Mouse (Mus musculus): ENCODE measurements around the gene Ddx23. TPM values are rescaled to one million over a fixed set of nuclear protein-coding genes. Genes with fewer than 3 reads are reported as not detected.

The Ddx23 gene
- polyA plus RNA-seq, 1 experiment from 2014 or later = 27.1 TPM

GRCm38 (mm10) chr15:98676940-98677728 is 14.4 kb upstream of the Ddx23 start, which contains the start of gene Rnd1:
Gene Rnd1 (minus strand): TSS chr15:98677461.
- under 1% methylated on average over 36 of the region's 37 CpGs for WGBS

GRCm38 (mm10) chr15:98676471-98676870 is 13.8 kb upstream of the Ddx23 start:
- Histone ChIP-seq H3K27ac (ENCODE audit: low read depth) (no peak overlapping the region), H3K4me3 (ENCODE audit: low read depth, low read length) (peak overlapping the region; percentile 28), H3K9ac (ENCODE audit: low read length) (no peak overlapping the region), H3K4me2 (ENCODE audit: low read length) (peak overlapping the region; percentile 51), H3K9me3 (ENCODE audit: control insufficient read depth, low read length) (no peaks in the 10 kb centered on the region), H3K36me3 (ENCODE audit: control insufficient read depth, insufficient read depth, low read length) (no peaks in the 10 kb centered on the region), H3K4me1 (replicated peaks; ENCODE audit: control insufficient read depth, insufficient read depth, low read length) (0 out of 2 replicates have a peak, but pooled peaks cover 2% of the 10 kb centered on the region), H3K27me3 (replicated peaks; ENCODE audit: control insufficient read depth, insufficient read depth, low read length) (peaks cover 38% of the 10 kb centered on the region)
- ATAC-seq (replicated peaks; ENCODE audit: low FRiP score, low TSS enrichment, low read depth) (no peak), DNase-seq (ENCODE audit: low spot score) (no peak)
- WGBS = 4% methylated on average over 9 of the region's 9 CpGs

More at GRCm38 (mm10) chr15:98676940-98677728, 14.4 kb upstream of the Ddx23 start, which contains the start of gene Rnd1:
- Histone ChIP-seq H3K9me3 (ENCODE audit: control insufficient read depth, low read length) (no peaks in the 10 kb centered on the region), H3K4me1 (replicated peaks; ENCODE audit: control insufficient read depth, insufficient read depth, low read length) (0 out of 2 replicates have a peak, but pooled peaks cover 2% of the 10 kb centered on the region), H3K4me3 (ENCODE audit: low read depth, low read length) (peak within 1 kb of the TSS; percentile 28), H3K27me3 (replicated peaks; ENCODE audit: control insufficient read depth, insufficient read depth, low read length) (peaks cover 38% of the 10 kb centered on the region), H3K9ac (ENCODE audit: low read length) (no peak within 1 kb of the TSS), H3K36me3 (ENCODE audit: control insufficient read depth, insufficient read depth, low read length) (no peaks in the 10 kb centered on the region), H3K27ac (ENCODE audit: low read depth) (no peak within 1 kb of the TSS), H3K4me2 (ENCODE audit: low read length) (peak within 1 kb of the TSS; percentile 51)
- ATAC-seq (replicated peaks; ENCODE audit: low FRiP score, low TSS enrichment, low read depth) = peak; percentile 97
- DNase-seq (ENCODE audit: low spot score) = peak; percentile 82

DNA sequence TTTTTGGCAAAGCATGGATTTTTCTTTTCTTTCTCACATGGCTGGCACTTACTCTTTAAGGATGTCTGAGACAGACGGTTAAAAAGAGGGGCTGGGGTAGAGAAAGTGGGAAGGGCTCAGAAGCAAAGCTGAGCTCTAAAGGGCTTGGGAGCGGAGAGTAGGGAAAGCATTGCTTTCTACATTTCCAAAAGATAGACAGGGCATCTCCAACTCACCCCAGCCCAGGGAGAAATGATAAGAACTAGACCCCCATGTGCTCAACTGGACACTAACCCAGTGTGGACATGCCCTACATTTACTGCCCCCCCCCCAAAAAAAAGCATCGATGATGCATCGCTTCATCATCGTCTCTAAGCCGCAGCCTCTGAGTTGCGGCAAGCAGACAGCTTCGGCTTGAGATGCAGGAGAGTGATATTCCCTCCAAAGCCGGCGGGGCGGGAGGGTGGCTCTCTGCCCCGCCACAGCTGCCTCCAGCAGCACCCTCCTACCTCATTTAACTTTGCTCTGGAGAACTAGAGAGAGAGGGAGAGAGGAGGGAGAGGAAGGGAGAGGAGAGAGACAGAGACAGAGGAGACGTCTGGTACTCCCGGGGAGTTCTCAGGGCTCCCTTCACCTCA is 13.0 kb upstream of the Ddx23 start:
- H3K9ac ChIP-seq (ENCODE audit: low read length) = no peak overlapping the region
- H3K4me2 ChIP-seq (ENCODE audit: low read length) = no peak overlapping the region
- no peaks in the 10 kb centered on the region for H3K36me3 ChIP-seq (ENCODE audit: control insufficient read depth, insufficient read depth, low read length)
- no peaks in the 10 kb centered on the region for H3K9me3 ChIP-seq (ENCODE audit: control insufficient read depth, low read length)
- no peak overlapping the region for H3K27ac ChIP-seq (ENCODE audit: low read depth)
- no peak for DNase-seq (ENCODE audit: low spot score)
- 0 out of 2 replicates have a peak, but pooled peaks cover 2% of the 10 kb centered on the region for H3K4me1 ChIP-seq (replicated peaks; ENCODE audit: control insufficient read depth, insufficient read depth, low read length)
- WGBS = 5% methylated on average over 14 of the region's 14 CpGs
- ATAC-seq (replicated peaks; ENCODE audit: low FRiP score, low TSS enrichment, low read depth) = no peak
- no peak overlapping the region for H3K4me3 ChIP-seq (ENCODE audit: low read depth, low read length)
- H3K27me3 ChIP-seq (replicated peaks; ENCODE audit: control insufficient read depth, insufficient read depth, low read length) = peaks cover 38% of the 10 kb centered on the region

DNA sequence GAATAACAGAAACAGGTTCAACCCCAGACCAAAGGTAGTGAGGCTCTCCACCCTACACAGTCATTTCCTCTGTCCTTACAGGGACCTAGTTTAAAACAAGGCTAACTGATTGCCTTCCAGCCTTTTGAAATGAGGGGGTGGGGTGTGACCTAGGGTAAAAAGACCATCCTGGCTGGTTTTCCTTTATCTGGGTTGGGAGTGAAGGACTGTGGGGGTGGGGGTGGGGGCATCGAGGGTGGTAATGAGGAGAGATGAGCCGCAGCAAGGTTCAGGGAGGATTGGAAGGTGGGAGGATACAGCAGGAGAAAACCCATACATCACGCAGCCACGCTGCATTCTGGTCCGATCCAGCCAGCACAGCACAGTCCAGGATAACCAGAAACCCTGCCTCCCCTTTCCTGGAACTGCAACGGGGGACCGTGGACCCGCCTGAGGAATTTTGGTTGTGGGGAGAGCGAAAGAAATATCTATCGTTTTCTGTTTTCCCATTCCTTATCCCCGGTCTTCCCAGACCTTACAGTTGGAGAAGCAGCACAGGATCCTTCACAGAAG is 12.4 kb upstream of the Ddx23 start:
- WGBS = 29% methylated on average over 11 of the region's 11 CpGs
- Histone ChIP-seq H3K4me3 (ENCODE audit: low read depth, low read length) (no peak overlapping the region), H3K9me3 (ENCODE audit: control insufficient read depth, low read length) (no peaks in the 10 kb centered on the region), H3K27ac (ENCODE audit: low read depth) (no peak overlapping the region), H3K27me3 (replicated peaks; ENCODE audit: control insufficient read depth, insufficient read depth, low read length) (peaks cover 38% of the 10 kb centered on the region), H3K9ac (ENCODE audit: low read length) (no peak overlapping the region), H3K4me2 (ENCODE audit: low read length) (no peak overlapping the region), H3K36me3 (ENCODE audit: control insufficient read depth, insufficient read depth, low read length) (no peaks in the 10 kb centered on the region), H3K4me1 (replicated peaks; ENCODE audit: control insufficient read depth, insufficient read depth, low read length) (0 out of 2 replicates have a peak, but pooled peaks cover 2% of the 10 kb centered on the region)
- DNase-seq (ENCODE audit: low spot score) (no peak), ATAC-seq (replicated peaks; ENCODE audit: low FRiP score, low TSS enrichment, low read depth) (no peak)

DNA sequence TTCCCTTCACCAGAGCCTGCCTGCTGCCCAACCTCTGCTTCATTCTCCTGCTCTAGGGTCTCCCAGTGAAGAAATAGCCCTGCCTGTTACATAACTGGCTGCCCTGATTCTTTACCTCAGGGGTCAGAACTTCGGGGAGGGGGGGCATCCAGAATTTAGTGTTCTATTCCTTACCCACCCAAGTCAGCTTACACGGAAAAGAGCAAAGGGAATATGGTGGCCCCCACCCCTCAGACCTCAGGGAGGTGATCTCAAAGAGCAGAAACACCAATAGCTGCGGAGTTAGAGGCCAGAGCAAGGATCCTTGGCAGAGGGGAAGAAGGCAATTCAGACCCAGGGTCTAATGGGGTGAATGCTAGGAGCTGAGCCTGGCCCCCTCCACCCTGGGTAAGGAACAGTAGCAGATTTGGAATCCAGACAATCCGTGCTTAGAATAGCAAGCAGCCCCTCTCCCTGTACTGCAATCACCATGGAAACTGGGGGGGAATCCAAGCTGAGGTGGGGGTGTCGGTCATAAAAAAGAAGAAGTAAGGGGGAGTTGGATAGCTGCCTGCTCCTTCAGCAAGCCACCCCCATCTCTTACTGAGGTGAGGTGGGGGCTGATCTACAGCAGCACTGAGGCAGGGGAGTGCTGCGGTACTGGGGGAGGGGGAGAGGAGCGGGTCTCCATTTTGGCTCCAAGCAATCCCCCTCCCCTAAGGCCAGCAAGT is 11.7 kb upstream of the Ddx23 start:
- Histone ChIP-seq H3K4me2 (ENCODE audit: low read length) (no peak overlapping the region), H3K9me3 (ENCODE audit: control insufficient read depth, low read length) (no peaks in the 10 kb centered on the region), H3K27ac (ENCODE audit: low read depth) (no peak overlapping the region), H3K4me3 (ENCODE audit: low read depth, low read length) (no peak overlapping the region), H3K4me1 (replicated peaks; ENCODE audit: control insufficient read depth, insufficient read depth, low read length) (0 out of 2 replicates have a peak, but pooled peaks cover 2% of the 10 kb centered on the region), H3K27me3 (replicated peaks; ENCODE audit: control insufficient read depth, insufficient read depth, low read length) (peaks cover 38% of the 10 kb centered on the region), H3K9ac (ENCODE audit: low read length) (no peak overlapping the region), H3K36me3 (ENCODE audit: control insufficient read depth, insufficient read depth, low read length) (no peaks in the 10 kb centered on the region)
- WGBS = 38% methylated on average over 7 of the region's 7 CpGs
- ATAC-seq (replicated peaks; ENCODE audit: low FRiP score, low TSS enrichment, low read depth) (no peak), DNase-seq (ENCODE audit: low spot score) (no peak)

DNA sequence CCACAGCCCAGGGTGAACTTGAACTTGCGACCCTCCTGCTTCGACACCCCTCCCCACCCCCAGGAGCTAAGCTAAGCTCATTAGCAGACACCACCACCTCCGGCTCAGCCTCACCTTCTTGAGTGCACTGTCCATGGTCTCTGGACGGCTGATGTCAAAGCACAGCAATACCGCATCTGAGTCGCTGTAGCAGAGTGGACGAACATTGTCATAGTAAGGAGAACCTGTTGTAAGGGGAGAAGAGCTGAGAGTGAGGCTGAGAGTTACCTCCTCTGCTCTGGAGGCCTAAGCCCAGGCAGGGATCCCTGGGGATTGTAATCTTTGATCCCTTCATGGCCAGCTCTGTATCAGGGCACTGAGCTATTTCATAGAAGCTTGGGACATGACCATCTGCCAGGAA is 11.0 kb upstream of the Ddx23 start:
- Histone ChIP-seq H3K27me3 (replicated peaks; ENCODE audit: control insufficient read depth, insufficient read depth, low read length) (peaks cover 38% of the 10 kb centered on the region), H3K27ac (ENCODE audit: low read depth) (no peak overlapping the region), H3K9me3 (ENCODE audit: control insufficient read depth, low read length) (no peaks in the 10 kb centered on the region), H3K4me3 (ENCODE audit: low read depth, low read length) (no peak overlapping the region), H3K9ac (ENCODE audit: low read length) (no peak overlapping the region), H3K4me2 (ENCODE audit: low read length) (no peak overlapping the region), H3K36me3 (ENCODE audit: control insufficient read depth, insufficient read depth, low read length) (no peaks in the 10 kb centered on the region), H3K4me1 (replicated peaks; ENCODE audit: control insufficient read depth, insufficient read depth, low read length) (0 out of 2 replicates have a peak, but pooled peaks cover 2% of the 10 kb centered on the region)
- DNase-seq (ENCODE audit: low spot score) = no peak
- no peak for ATAC-seq (replicated peaks; ENCODE audit: low FRiP score, low TSS enrichment, low read depth)
- 81% methylated on average over 7 of the region's 7 CpGs for WGBS

DNA sequence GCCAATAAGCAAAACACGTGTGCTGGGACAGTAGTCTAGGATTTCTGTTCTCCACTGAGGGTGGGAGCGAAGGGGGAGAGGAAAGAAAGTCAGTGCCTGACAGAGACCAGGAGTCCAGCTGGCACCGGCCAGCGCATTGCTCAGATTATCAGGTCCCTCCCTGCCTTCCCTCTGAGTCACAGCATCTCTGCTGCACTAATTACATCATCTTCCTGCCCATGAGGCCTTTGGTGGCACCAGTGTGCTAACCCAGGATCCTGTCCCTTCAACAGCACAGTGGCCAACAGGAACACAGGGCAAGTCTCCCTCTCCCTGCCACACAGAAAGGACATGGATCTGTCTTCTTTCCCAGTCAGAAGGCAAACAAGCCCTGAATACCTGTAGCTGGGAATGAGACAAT is 9.9 kb upstream of the Ddx23 start:
- Histone ChIP-seq H3K4me3 (ENCODE audit: low read depth, low read length) (no peak overlapping the region), H3K36me3 (ENCODE audit: control insufficient read depth, insufficient read depth, low read length) (no peaks in the 10 kb centered on the region), H3K27ac (ENCODE audit: low read depth) (no peak overlapping the region), H3K9ac (ENCODE audit: low read length) (no peak overlapping the region), H3K4me1 (replicated peaks; ENCODE audit: control insufficient read depth, insufficient read depth, low read length) (0 out of 2 replicates have a peak, but pooled peaks cover 2% of the 10 kb centered on the region), H3K9me3 (ENCODE audit: control insufficient read depth, low read length) (no peaks in the 10 kb centered on the region), H3K27me3 (replicated peaks; ENCODE audit: control insufficient read depth, insufficient read depth, low read length) (peaks cover 38% of the 10 kb centered on the region), H3K4me2 (ENCODE audit: low read length) (no peak overlapping the region)
- 58% methylated on average over 4 of the region's 4 CpGs for WGBS
- DNase-seq (ENCODE audit: low spot score) (no peak), ATAC-seq (replicated peaks; ENCODE audit: low FRiP score, low TSS enrichment, low read depth) (no peak)
